Mouse (Mus musculus) heart, postnatal 0 days (tissue): ENCODE measurements around the gene Tceal7.
"Not testable (repeated sequence)": the region's sequence is repeated elsewhere in the genome, so short reads cannot be mapped to it uniquely, and the experiment has no call there.

Experiments used
- CTCF ChIP-seq: IDR thresholded peaks from 2 replicates; pipeline ENCODE4 v1.5.1; 2016; ENCODE audit warnings: antibody characterized with exemption, control low read depth, low read depth
- EP300 ChIP-seq: IDR thresholded peaks from 2 replicates; pipeline ENCODE4 v1.6.1; 2016; ENCODE audit warnings: antibody characterized with exemption, low read depth

DNA sequence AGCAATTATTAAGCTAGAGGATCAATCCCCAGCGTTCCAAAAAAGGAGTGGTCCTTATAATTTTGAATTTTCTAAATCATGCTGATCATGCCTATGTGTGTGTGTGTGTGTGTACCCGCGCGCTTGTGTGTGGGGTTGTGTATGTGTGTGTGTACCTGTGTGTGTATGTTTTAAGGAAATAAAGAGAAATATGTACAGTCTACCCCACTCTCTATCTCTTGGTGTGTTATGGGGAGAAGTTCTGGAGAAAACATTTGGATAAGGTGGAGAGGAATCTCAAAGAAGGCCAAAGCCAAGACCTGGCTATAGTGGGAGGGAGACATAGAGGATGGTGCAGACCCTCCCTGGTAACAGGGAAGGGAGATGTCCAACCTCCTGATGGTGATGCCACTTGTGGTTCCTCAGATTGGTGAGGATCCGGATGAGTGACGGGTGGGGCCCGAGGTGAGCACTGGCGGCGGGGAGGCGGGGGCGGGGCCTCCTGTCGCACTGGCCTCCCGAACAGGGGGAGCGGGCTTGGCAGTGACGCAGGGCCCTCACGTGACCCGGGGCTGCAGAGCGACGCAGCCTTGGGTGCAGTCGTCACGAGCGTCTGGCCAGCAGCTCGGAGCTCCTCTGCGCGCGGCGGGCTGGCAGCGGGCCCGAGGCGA, 55.3 kb downstream of the Tceal7 start, which contains the start of gene Bex3:
- not testable (repeated sequence) for TF ChIP-seq EP300, CTCF
